Mouse (Mus musculus) midbrain, embryonic 16.5 days (tissue): ENCODE measurements at regions not wholly inside any gene's neighbourhood (a gene's known extent, or its start where the extent isn't known, plus 50 kb on each side); places are given as distances from the start of the nearest gene placed in this dataset.
"Not testable (repeated sequence)": the region's sequence is repeated elsewhere in the genome, so short reads cannot be mapped to it uniquely, and the experiment has no call there.

Experiments used
- ATAC-seq: fragments of 200-750 bp; cut with Nextera tagmentation; 2 replicates; pipeline ENCODE4 v1.8.0; 2017; ENCODE audit warnings: moderate TSS enrichment
- H3K27ac ChIP-seq: fragments of 300-500 bp; sonication (generic); 2 replicates; pipeline ENCODE4 v1.5.1; 2014; ENCODE audit warnings: mild to moderate bottlenecking, low read length, mixed read lengths
- H3K27me3 ChIP-seq: fragments of 300-500 bp; sonication (generic); 2 replicates; pipeline ENCODE4 v1.6.1; 2014; ENCODE audit warnings: low read depth, low read length, mixed read lengths; ENCODE audit not compliant: control insufficient read depth, insufficient read depth
- H3K36me3 ChIP-seq: fragments of 300-500 bp; sonication (generic); 2 replicates; pipeline ENCODE4 v1.6.1; 2014; ENCODE audit warnings: mild to moderate bottlenecking, low read length, moderate library complexity, mixed read lengths; ENCODE audit not compliant: control insufficient read depth, insufficient read depth
- H3K4me1 ChIP-seq: fragments of 300-500 bp; sonication (generic); 2 replicates; pipeline ENCODE4 v1.6.1; 2014; ENCODE audit warnings: mild to moderate bottlenecking, low read length, mixed read lengths; ENCODE audit not compliant: control insufficient read depth, insufficient read depth
- H3K4me2 ChIP-seq: fragments of 300-500 bp; sonication (generic); 2 replicates; pipeline ENCODE4 v1.6.1; 2014; ENCODE audit warnings: mild to moderate bottlenecking, low read length, mixed read lengths
- H3K4me3 ChIP-seq: fragments of 300-500 bp; sonication (generic); 2 replicates; pipeline ENCODE4 v1.5.1; 2014; ENCODE audit warnings: low read depth, mild to moderate bottlenecking, low read length, moderate library complexity, mixed read lengths
- H3K9ac ChIP-seq: fragments of 300-500 bp; sonication (generic); 2 replicates; pipeline ENCODE4 v1.6.1; 2014; ENCODE audit warnings: low read depth, low read length, mixed read lengths
- H3K9me3 ChIP-seq: fragments of 300-500 bp; sonication (generic); replicated peaks from 2 replicates; pipeline ENCODE4 v1.6.1; 2014; ENCODE audit warnings: mild to moderate bottlenecking, low read length, mixed read lengths; ENCODE audit not compliant: control insufficient read depth, poor library complexity, severe bottlenecking
- WGBS: fragments of 180-500 bp; shearing (Covaris S2); extraction: QIAGEN DNeasy Blood & Tissue Kit; methylation state at CpG from one replicate; pipeline ENCODE4 v1.1.7; 2014; 5-methylcytosine and 5-hydroxymethylcytosine counted together

DNA sequence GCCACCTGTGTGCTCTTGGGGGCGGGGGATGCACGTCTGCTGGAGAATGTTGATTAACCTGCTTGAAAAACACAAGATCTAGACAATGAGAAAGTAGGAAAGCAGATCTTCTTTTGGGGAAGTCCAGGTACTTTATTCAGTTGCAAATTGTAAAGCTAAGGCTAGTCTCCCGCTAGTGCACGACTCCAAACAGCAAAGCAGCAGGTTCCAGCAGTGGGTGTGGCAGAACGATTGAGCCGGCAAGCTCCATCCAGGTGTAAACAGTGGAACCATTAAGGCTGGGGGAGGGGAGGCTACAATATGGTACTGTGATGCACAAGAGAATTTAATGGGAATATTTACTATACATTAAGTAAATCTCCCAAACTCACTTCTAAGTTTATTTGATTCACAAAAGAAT is 448.6 kb upstream of the Cobl start:
- H3K27me3 ChIP-seq, ATAC-seq, H3K9ac ChIP-seq, H3K27ac ChIP-seq, H3K9me3 ChIP-seq, H3K4me3 ChIP-seq, H3K4me2 ChIP-seq, H3K36me3 ChIP-seq, H3K4me1 ChIP-seq: not testable (repeated sequence)
- WGBS, result 45% methylated on average over 6 of the region's 6 CpGs

DNA sequence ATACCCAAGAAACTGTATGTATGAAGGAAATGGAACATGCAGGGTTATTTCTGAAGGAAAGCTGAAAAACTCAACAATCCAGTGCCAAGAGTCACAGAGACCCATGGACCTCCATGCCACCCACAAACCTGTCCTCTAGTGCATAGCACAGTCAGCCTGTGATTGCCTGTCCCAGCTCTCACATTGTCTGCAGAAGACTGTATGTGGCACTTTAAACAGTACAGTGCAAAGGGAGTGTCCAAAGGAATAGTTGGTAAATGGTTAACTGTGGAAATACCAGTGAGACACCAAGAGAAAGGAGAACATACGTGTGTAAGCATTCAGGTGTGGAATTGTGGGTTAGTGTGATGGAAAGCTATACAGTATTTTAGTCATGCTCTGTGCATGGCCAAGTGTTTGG is 409.0 kb upstream of the Cobl start:
- H3K4me2 ChIP-seq, result no peak overlapping the region
- H3K9me3 ChIP-seq, result no peaks in the 10 kb centered on the region
- H3K9ac ChIP-seq, result no peak overlapping the region
- H3K27ac ChIP-seq, result no peak overlapping the region
- WGBS, result 88% methylated on average over 1 of the region's 1 CpGs
- no peak overlapping the region for H3K4me3 ChIP-seq
- H3K27me3 ChIP-seq, result no peaks in the 10 kb centered on the region
- H3K36me3 ChIP-seq, result no peaks in the 10 kb centered on the region
- ATAC-seq, result no peak
- no peaks in the 10 kb centered on the region for H3K4me1 ChIP-seq

DNA sequence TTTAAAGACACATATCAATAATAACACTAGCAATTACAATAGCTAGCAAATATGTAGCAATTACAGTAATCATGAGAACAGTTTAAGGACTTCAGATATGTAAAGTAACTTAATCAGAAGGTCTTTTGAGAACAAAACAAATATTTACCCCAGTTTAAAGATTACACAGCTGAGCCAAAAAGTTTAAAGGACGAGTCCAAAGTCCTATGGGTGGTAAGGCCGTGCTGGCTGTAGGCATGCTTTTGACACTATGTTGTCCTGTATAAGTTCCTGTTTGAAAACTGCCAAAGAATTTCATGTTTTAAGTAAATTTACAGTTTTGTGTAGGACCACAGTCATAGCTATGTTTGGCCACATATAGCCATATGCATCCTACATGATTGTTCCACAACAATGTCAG is 408.0 kb upstream of the Cobl start:
- no peaks in the 10 kb centered on the region for H3K27me3 ChIP-seq
- H3K9me3 ChIP-seq, result no peaks in the 10 kb centered on the region
- H3K9ac ChIP-seq, result no peak overlapping the region
- H3K4me2 ChIP-seq, result no peak overlapping the region
- no peak overlapping the region for H3K4me3 ChIP-seq
- no peaks in the 10 kb centered on the region for H3K36me3 ChIP-seq
- WGBS, result 95% methylated on average over 2 of the region's 2 CpGs
- H3K4me1 ChIP-seq, result no peaks in the 10 kb centered on the region
- ATAC-seq, result no peak
- no peak overlapping the region for H3K27ac ChIP-seq

DNA sequence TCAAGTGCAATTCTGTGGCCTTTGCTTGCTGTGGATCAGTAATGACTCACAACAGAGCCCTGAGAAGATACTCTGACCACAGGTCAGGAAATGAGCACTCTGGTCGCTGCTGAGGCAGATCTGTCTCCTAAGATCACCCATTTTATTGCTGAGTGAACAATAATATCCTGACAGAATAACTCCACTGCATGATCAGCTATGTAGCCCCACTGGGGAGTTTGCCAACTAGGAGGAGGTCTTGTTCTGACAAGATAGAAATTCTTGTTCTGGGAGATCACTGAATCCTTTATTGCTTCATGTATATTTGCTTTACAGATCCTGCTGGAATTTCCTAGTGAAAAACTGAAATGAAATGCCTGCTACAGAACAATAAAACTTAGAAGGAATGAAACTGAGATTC is 407.6 kb upstream of the Cobl start:
- WGBS, result 48% methylated on average over 1 of the region's 1 CpGs
- no peak for ATAC-seq

DNA sequence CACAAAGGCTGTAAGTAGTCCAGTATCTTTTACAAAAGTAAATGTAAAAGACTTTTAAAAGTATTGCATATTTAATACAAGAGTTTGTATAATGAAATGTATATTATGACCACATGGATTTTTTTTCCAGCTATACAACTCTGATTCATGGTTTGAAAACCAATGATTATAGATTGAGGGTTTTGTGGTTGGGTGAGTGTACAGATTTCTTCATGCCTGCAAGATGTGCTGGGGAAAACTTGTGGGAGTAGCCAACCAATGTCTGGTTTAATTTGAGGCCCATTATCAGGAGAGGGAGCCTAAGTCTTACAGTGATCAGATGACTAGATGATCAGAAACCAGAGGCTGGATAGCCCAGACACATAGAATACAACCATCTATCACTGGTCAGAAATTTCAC is 402.8 kb upstream of the Cobl start:
- H3K9ac ChIP-seq, result no peak overlapping the region
- ATAC-seq, result no peak
- H3K27ac ChIP-seq, result no peak overlapping the region
- no peaks in the 10 kb centered on the region for H3K36me3 ChIP-seq
- no peaks in the 10 kb centered on the region for H3K27me3 ChIP-seq
- no peak overlapping the region for H3K4me3 ChIP-seq
- H3K9me3 ChIP-seq, result no peaks in the 10 kb centered on the region
- no peaks in the 10 kb centered on the region for H3K4me1 ChIP-seq
- H3K4me2 ChIP-seq, result no peak overlapping the region

More for the DNA sequence above, 407.6 kb upstream of the Cobl start:
- Histone ChIP-seq H3K4me3 (no peak overlapping the region), H3K4me1 (no peaks in the 10 kb centered on the region), H3K9ac (no peak overlapping the region), H3K9me3 (no peaks in the 10 kb centered on the region), H3K4me2 (no peak overlapping the region), H3K36me3 (no peaks in the 10 kb centered on the region), H3K27me3 (no peaks in the 10 kb centered on the region), H3K27ac (no peak overlapping the region)

DNA sequence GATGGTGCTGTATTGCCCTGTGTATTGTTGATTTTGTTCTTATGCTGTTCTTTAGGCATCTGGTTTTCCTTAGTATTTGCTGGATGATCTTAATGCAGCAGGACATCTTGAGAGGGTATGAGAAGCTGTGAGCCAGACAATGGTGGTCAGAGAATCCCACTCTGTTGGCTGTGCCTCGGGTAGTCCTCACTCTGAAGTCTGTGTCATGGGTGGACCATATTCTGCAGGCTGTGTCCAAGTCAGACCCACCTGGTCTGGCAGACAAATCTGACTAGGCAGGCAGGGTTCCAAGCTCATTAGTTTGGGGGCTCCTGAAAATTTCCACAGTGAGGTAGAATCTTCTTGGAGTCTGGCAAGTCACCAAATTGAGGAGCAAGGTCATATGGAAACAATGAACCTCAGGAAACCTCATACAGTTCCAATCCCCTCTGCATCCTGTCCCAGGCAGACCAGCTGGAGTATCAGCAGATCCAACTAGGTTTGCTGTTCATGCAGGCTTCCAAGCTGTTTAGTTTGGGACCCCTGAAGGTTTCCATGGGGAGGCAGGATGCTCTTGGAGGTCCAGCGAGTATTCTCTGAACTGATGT is 400.4 kb upstream of the Cobl start:
- 84% methylated on average over 2 of the region's 2 CpGs for WGBS
- no peaks in the 10 kb centered on the region for H3K9me3 ChIP-seq
- no peak for ATAC-seq
- H3K4me1 ChIP-seq, result no peaks in the 10 kb centered on the region
- no peak overlapping the region for H3K27ac ChIP-seq
- H3K36me3 ChIP-seq, result no peaks in the 10 kb centered on the region
- H3K9ac ChIP-seq, result no peak overlapping the region
- no peak overlapping the region for H3K4me2 ChIP-seq
- no peak overlapping the region for H3K4me3 ChIP-seq
- H3K27me3 ChIP-seq, result no peaks in the 10 kb centered on the region

DNA sequence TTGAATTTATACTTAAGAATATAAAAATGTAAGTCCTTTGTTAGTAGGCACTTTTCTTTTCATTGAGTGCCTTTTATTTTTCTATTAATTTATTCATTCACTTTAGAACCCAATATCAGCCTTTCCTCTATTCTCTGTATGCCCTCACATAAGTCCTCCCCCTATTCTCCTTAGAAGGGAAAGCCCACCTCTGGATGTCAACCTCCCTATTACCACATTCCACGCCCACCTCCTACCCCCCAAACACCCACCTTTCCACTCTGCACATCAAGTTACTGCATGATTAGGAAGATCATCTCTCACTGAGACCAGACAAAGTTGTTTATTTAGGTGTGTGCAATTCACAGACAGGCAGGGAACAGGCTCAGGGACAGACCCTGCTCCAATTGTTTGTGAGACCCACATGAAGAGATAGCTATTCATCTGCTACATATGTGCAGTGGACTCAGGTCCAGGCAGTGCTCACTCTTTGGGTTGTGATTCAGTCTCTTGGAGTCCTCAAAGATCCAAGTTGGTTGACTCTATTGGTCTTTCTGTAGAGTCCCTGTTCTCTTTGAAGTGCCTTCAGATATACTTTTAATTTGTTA is 394.7 kb upstream of the Cobl start:
- WGBS, result 78% methylated on average over 1 of the region's 1 CpGs
- no peak overlapping the region for H3K4me3 ChIP-seq
- no peaks in the 10 kb centered on the region for H3K36me3 ChIP-seq

DNA sequence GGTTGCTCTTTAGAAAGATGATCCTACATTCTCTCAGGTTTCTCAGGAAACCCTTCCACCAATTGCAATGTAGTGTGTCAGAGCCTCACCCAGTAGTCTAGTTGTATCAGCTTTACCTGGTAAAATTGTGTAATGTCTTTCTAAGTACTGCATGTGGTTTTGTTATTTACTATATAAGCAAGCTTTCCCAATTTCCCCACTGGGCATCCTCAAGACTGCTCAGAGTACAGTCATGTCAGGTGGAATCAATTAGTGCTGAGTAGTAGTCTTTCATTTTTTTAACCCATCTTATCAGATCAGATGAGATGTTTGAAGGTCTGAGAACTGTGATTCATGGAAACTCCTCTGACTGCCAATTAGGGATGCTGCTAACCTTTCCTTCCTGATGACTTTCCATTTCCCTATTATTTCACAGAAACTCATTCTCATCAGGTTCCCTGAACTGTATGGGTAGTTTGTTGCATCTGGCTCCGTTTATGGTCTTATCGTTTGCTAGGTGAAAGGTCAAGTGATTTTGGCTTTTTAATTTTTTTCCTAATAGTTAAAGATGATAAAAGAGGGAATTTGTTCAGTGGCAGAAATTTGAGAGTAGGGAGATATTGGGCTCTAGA is 393.6 kb upstream of the Cobl start:
- peak; percentile 48; the same call in 1 of the 2 replicates for ATAC-seq
- Histone ChIP-seq H3K9ac (no peak overlapping the region), H3K36me3 (no peaks in the 10 kb centered on the region), H3K4me2 (no peak overlapping the region), H3K4me1 (no peaks in the 10 kb centered on the region), H3K27ac (no peak overlapping the region), H3K9me3 (no peaks in the 10 kb centered on the region), H3K27me3 (no peaks in the 10 kb centered on the region), H3K4me3 (no peak overlapping the region)
- WGBS, result 92% methylated on average over 2 of the region's 2 CpGs

More for the DNA sequence above, 394.7 kb upstream of the Cobl start:
- H3K9me3 ChIP-seq, result no peaks in the 10 kb centered on the region
- H3K4me2 ChIP-seq, result no peak overlapping the region
- no peaks in the 10 kb centered on the region for H3K27me3 ChIP-seq
- no peak overlapping the region for H3K9ac ChIP-seq
- ATAC-seq, result no peak
- H3K27ac ChIP-seq, result no peak overlapping the region
- H3K4me1 ChIP-seq, result no peaks in the 10 kb centered on the region

DNA sequence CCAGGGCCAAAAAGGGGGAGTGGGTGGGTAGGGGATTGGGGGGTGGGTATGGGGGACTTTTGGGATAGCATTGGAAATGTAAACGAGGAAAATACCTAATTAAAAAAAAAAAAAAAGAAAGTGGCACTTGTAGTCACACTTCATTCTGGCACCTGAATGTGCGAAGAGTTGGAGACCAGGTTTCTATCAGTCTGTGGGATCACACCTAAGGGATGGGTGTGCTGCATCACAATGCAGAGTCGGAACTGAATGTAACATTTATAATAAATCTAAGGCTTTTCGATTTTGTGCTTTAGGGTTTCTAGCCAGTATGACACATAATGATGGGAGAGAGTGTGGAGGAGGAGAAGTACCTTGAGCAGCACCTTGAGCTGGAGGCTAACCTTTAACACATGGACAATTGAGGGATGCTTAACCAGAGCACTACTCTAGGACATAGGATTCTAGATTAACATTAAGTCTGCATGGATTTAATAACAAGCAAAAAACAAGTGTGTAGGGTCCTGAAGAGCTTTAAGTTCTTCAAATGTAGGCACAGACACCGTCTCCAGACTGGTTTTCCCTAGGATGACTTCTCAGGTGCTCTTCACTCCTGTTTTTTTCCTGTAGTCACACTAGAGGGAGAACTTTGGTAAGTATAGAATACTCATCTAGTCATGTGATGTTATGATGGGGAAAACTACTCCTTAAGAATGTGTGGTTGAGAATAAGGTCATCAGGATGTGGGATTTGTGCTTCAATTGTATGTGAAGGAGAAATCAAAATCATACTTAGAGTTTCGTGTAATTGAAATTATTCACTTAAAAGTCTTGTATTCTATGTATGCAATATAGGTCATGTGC is 392.8 kb upstream of the Cobl start:
- 87% methylated on average over 6 of the region's 6 CpGs for WGBS

More for the DNA sequence above, 392.8 kb upstream of the Cobl start:
- no peaks in the 10 kb centered on the region for H3K9me3 ChIP-seq
- no peaks in the 10 kb centered on the region for H3K4me1 ChIP-seq
- no peak; the same call in 1 of the 2 replicates for ATAC-seq
- no peak overlapping the region for H3K9ac ChIP-seq
- no peak overlapping the region for H3K27ac ChIP-seq
- H3K36me3 ChIP-seq, result no peaks in the 10 kb centered on the region
- no peak overlapping the region for H3K4me3 ChIP-seq
- no peaks in the 10 kb centered on the region for H3K27me3 ChIP-seq
- no peak overlapping the region for H3K4me2 ChIP-seq
